Mouse (Mus musculus) liver, embryonic 14.5 days (tissue): ENCODE results near the gene Gm595.

ENCODE experiments used
- CTCF ChIP-seq: IDR thresholded peaks from 2 replicates; pipeline ENCODE4 v1.5.1; 2016; ENCODE audit warnings: antibody characterized with exemption, low read depth, control low read depth
- EP300 ChIP-seq: IDR thresholded peaks from 2 replicates; pipeline ENCODE4 v1.6.1; 2016; ENCODE audit warnings: antibody characterized with exemption, low read depth

DNA sequence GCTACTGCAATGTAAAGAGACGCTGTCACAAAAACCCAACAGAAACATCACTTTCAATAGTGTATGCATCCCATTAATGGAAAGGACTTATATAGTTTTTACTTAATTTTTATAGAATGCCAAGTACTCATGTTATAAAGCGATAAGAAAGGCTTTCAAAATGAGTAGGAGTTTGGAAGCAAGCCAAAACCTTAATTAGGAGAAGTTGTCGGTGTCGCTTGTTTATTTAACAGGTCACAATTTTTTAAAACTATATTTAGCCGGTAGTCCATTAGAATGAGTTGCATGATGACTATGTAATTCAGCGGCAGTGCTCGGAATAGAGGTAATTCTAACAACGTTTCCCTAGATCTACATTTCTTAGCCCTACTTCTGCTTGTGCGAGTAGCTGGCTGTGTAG lies 12.7 kb upstream of the Gm595 start:
- TF ChIP-seq CTCF (no peak), EP300 (no peak)
